Mouse (Mus musculus): ENCODE data around the gene Rtn4rl1. TPM values are rescaled to one million over a fixed set of nuclear protein-coding genes. Genes with fewer than 3 reads are reported as not detected.

Rtn4rl1 gene
- polyA plus RNA-seq, 1 experiment from 2014 or later, result 5.8 TPM

GRCm38 (mm10) chr11:75191841-75192240 is 1.7 kb upstream of the Rtn4rl1 start:
- no peaks in the 10 kb centered on the region for H3K9me3 ChIP-seq
- no peak overlapping the region for H3K4me2 ChIP-seq
- no peak for ATAC-seq (ENCODE audit: insufficient number of reproducible peaks, low FRiP score, low TSS enrichment, low read depth)
- no peak overlapping the region for H3K9ac ChIP-seq
- no peaks in the 10 kb centered on the region for H3K36me3 ChIP-seq
- peaks cover 52% of the 10 kb centered on the region for H3K27me3 ChIP-seq
- peaks cover 43% of the 10 kb centered on the region for H3K4me1 ChIP-seq
- no peak overlapping the region for H3K4me3 ChIP-seq
- 56% methylated on average over 6 of the region's 6 CpGs for whole genome bisulfite sequencing
- no peak overlapping the region for H3K27ac ChIP-seq

- 23% methylated on average over 13 of the region's 13 CpGs for whole genome bisulfite sequencing
- H3K27me3 ChIP-seq, result peaks cover 56% of the 10 kb centered on the region
- H3K9me3 ChIP-seq, result no peaks in the 10 kb centered on the region
- peak overlapping the region; percentile 57 for H3K4me3 ChIP-seq
- no peaks in the 10 kb centered on the region for H3K36me3 ChIP-seq
- H3K4me1 ChIP-seq, result peaks cover 43% of the 10 kb centered on the region
- peak overlapping the region; percentile 96 for H3K4me2 ChIP-seq
- peak; percentile 45; the same call in 1 of the 2 replicates for ATAC-seq (ENCODE audit: insufficient number of reproducible peaks, low FRiP score, low TSS enrichment, low read depth)
- no peak overlapping the region for H3K27ac ChIP-seq
- no peak overlapping the region for H3K9ac ChIP-seq
These were observed 1.0 kb upstream of the Rtn4rl1 start for GRCm38 (mm10) chr11:75192336-75193214.

DNA sequence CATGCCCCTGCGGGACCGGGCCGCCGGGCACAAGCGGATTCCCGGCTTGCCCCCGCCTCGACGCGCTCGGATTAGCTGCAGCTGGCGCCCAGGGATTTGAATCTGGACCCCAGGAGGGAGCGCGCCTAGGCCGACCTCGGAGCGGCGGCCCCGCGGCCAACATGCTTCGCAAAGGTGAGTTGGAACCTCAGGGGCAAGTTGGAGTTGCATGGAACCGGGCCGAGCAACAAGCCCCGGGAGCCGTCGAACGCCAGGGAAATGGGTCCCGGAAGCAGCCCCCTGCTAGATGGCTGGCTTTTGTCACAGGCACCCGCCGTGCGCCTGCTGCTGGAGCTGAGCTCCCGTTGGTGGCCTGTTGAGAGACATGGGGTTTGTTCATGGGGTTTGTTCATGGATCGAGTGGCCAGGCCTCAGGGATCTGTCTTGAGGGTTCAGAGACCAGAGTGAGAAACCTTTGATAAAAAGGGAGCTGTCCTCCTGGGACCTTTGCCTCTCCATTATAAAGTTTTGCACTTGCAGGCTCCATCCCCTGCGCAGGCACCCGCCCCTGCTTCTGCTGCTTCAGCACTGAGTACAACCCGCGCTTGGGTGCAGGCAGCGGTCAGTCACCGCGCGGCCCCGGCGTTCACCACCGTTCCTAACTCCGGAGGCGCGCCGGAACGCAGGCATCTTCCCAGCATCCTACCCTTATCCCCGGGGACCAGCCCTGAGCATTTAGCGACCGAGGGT is 702 bp downstream of the Rtn4rl1 start:
- Histone ChIP-seq H3K9ac (peak overlapping the region; percentile 46; the same call in 1 of the 2 replicates), H3K9me3 (no peaks in the 10 kb centered on the region), H3K4me2 (peak overlapping the region; percentile 96), H3K27me3 (peaks cover 60% of the 10 kb centered on the region), H3K36me3 (no peaks in the 10 kb centered on the region), H3K4me1 (peaks cover 40% of the 10 kb centered on the region), H3K4me3 (peak overlapping the region; percentile 57), H3K27ac (no peak overlapping the region)
- 1% methylated on average over 52 of the region's 52 CpGs for WGBS
- ATAC-seq (ENCODE audit: insufficient number of reproducible peaks, low FRiP score, low TSS enrichment, low read depth), result no peak

GRCm38 (mm10) chr11:75194850-75195461 is 1.4 kb downstream of the Rtn4rl1 start:
- Histone ChIP-seq H3K36me3 (no peaks in the 10 kb centered on the region), H3K4me2 (peak overlapping the region; percentile 96), H3K9me3 (no peaks in the 10 kb centered on the region), H3K4me1 (peaks cover 34% of the 10 kb centered on the region), H3K27me3 (peaks cover 63% of the 10 kb centered on the region), H3K27ac (no peak overlapping the region), H3K9ac (no peak overlapping the region), H3K4me3 (peak overlapping the region; percentile 57)
- WGBS, result under 1% methylated on average over 39 of the region's 39 CpGs
- ATAC-seq (ENCODE audit: insufficient number of reproducible peaks, low FRiP score, low TSS enrichment, low read depth), result no peak

DNA sequence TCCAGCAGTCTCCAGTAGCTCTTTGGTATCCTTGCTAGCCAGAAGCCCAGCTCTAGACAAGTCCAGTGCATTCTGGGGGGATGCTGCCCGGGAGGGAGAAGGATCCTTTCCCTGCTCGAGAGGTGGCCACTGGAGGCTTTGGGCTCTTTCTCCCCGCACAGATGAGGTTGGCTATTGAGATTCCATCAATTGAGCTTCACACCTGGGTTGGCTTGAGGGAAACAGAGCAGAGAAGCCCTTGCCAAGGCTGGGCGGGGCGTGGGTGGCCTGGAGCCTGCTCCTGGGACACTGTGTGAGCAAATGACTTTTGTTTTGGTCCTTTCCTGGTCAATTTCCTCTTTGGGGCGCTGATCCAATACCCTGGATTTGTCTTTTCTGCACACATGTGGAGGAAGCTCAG is 2.5 kb downstream of the Rtn4rl1 start:
- H3K9ac ChIP-seq, result no peak overlapping the region
- H3K4me2 ChIP-seq, result no peak overlapping the region
- peaks cover 28% of the 10 kb centered on the region for H3K4me1 ChIP-seq
- WGBS, result 65% methylated on average over 6 of the region's 6 CpGs
- H3K27ac ChIP-seq, result no peak overlapping the region
- no peaks in the 10 kb centered on the region for H3K9me3 ChIP-seq
- no peaks in the 10 kb centered on the region for H3K36me3 ChIP-seq
- H3K27me3 ChIP-seq, result peaks cover 63% of the 10 kb centered on the region
- no peak overlapping the region for H3K4me3 ChIP-seq
- no peak for ATAC-seq (ENCODE audit: insufficient number of reproducible peaks, low FRiP score, low TSS enrichment, low read depth)

GRCm38 (mm10) chr11:75197956-75198355 is 4.4 kb downstream of the Rtn4rl1 start:
- Histone ChIP-seq H3K9me3 (no peaks in the 10 kb centered on the region), H3K27me3 (peaks cover 50% of the 10 kb centered on the region), H3K27ac (no peak overlapping the region), H3K4me2 (no peak overlapping the region), H3K9ac (no peak overlapping the region), H3K4me1 (peaks cover 25% of the 10 kb centered on the region), H3K4me3 (no peak overlapping the region), H3K36me3 (no peaks in the 10 kb centered on the region)
- WGBS, result 45% methylated on average over 7 of the region's 7 CpGs
- ATAC-seq (ENCODE audit: insufficient number of reproducible peaks, low FRiP score, low TSS enrichment, low read depth), result no peak

GRCm38 (mm10) chr11:75198792-75199191 is 5.2 kb downstream of the Rtn4rl1 start:
- Histone ChIP-seq H3K4me3 (no peak overlapping the region), H3K9me3 (no peaks in the 10 kb centered on the region), H3K27me3 (peaks cover 42% of the 10 kb centered on the region), H3K4me1 (peaks cover 19% of the 10 kb centered on the region), H3K36me3 (no peaks in the 10 kb centered on the region), H3K9ac (no peak overlapping the region), H3K27ac (no peak overlapping the region), H3K4me2 (no peak overlapping the region)
- no peak for ATAC-seq (ENCODE audit: insufficient number of reproducible peaks, low FRiP score, low TSS enrichment, low read depth)
- 70% methylated on average over 4 of the region's 4 CpGs for WGBS

- H3K9me3 ChIP-seq, result no peaks in the 10 kb centered on the region
- H3K4me3 ChIP-seq, result no peak overlapping the region
- H3K4me1 ChIP-seq, result peaks cover 14% of the 10 kb centered on the region
- peaks cover 30% of the 10 kb centered on the region for H3K27me3 ChIP-seq
- H3K27ac ChIP-seq, result no peak overlapping the region
- no peak overlapping the region for H3K4me2 ChIP-seq
- no peak for ATAC-seq (ENCODE audit: insufficient number of reproducible peaks, low FRiP score, low TSS enrichment, low read depth)
- no peaks in the 10 kb centered on the region for H3K36me3 ChIP-seq
- 66% methylated on average over 5 of the region's 5 CpGs for WGBS
- H3K9ac ChIP-seq, result no peak overlapping the region
These were observed 6.4 kb downstream of the Rtn4rl1 start for GRCm38 (mm10) chr11:75199951-75200350.

DNA sequence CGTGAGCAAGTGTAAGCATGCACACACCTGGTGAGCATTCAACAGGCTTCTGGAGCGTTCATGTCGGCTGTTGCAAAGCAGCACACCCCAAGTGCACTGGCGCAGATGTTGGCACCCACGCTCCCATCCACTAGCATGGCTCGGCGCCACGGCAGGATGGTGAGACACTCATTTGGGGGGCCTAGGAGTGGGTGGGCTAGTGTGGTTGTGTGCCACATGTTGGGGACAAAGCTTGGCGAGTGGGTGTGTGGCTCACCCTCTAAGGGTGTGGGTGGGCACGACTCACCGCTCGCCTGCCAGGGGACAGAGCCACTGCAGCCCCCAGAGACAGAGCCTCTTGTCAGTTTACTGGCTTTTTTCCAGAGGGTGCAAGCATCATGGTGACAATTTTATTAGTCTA is 7.4 kb downstream of the Rtn4rl1 start:
- WGBS, result 76% methylated on average over 12 of the region's 12 CpGs
- peaks cover 20% of the 10 kb centered on the region for H3K27me3 ChIP-seq
- H3K9ac ChIP-seq, result no peak overlapping the region
- no peaks in the 10 kb centered on the region for H3K36me3 ChIP-seq
- H3K27ac ChIP-seq, result no peak overlapping the region
- no peak overlapping the region for H3K4me3 ChIP-seq
- H3K9me3 ChIP-seq, result no peaks in the 10 kb centered on the region
- H3K4me1 ChIP-seq, result peaks cover 9% of the 10 kb centered on the region
- H3K4me2 ChIP-seq, result no peak overlapping the region
- ATAC-seq (ENCODE audit: insufficient number of reproducible peaks, low FRiP score, low TSS enrichment, low read depth), result no peak

GRCm38 (mm10) chr11:75201721-75202120 is 8.1 kb downstream of the Rtn4rl1 start:
- H3K9ac ChIP-seq, result no peak overlapping the region
- H3K36me3 ChIP-seq, result no peaks in the 10 kb centered on the region
- H3K27me3 ChIP-seq, result peaks cover 12% of the 10 kb centered on the region; the same call in 1 of the 2 replicates
- ATAC-seq (ENCODE audit: insufficient number of reproducible peaks, low FRiP score, low TSS enrichment, low read depth), result no peak
- H3K27ac ChIP-seq, result no peak overlapping the region
- no peaks in the 10 kb centered on the region for H3K9me3 ChIP-seq
- 67% methylated on average over 8 of the region's 8 CpGs for WGBS
- H3K4me1 ChIP-seq, result peaks cover 9% of the 10 kb centered on the region
- H3K4me3 ChIP-seq, result no peak overlapping the region
- no peak overlapping the region for H3K4me2 ChIP-seq

DNA sequence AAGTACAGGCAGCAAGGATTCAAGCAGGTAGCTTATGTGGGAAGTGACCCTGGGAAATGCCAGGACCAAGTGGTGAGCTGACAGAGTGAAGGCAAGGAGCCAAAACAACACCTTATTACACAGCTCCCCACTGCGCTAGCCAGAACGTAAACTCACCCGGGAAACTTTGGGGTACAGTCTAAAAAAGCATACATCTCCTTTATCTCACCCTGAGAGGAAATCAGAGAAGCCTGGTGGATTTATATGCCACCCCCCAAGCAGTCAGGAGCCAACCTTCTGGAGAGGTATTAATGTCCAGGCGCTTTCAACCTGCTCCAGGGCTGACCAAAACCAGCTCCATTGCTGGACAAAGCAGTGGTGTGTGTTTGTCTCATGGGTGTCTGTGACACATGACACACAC is 10.3 kb downstream of the Rtn4rl1 start:
- Histone ChIP-seq H3K4me2 (no peak overlapping the region), H3K4me1 (peaks cover 9% of the 10 kb centered on the region), H3K27ac (no peak overlapping the region), H3K9ac (no peak overlapping the region), H3K4me3 (no peak overlapping the region), H3K36me3 (no peaks in the 10 kb centered on the region), H3K9me3 (no peaks in the 10 kb centered on the region), H3K27me3 (peaks cover 4% of the 10 kb centered on the region; the same call in 1 of the 2 replicates)
- WGBS, result 66% methylated on average over 4 of the region's 4 CpGs
- no peak for ATAC-seq (ENCODE audit: insufficient number of reproducible peaks, low FRiP score, low TSS enrichment, low read depth)

DNA sequence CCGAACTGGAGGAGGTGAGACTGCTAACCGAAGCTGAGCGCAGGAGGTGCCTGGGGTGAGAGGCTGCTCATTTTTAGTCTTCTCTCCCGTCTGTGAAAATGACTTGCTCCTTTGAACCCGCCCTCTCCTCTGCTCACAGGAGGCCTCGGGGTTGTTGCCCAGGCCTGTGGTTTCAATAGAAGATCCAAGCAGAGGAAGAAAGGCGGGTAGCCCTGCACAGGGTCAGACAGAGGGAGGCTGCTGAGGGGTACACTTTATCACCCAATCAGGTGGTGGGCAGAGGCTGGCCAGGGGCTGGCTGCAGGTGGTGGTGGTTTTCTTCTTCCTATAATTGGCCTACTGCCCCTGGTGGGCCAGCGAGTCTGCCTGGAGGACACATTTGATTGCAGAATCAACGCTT is 10.9 kb downstream of the Rtn4rl1 start:
- H3K4me3 ChIP-seq, result no peak overlapping the region
- 34% methylated on average over 9 of the region's 9 CpGs for WGBS
- no peak for ATAC-seq (ENCODE audit: insufficient number of reproducible peaks, low FRiP score, low TSS enrichment, low read depth)
- peaks cover 1% of the 10 kb centered on the region; the same call in 1 of the 2 replicates for H3K27me3 ChIP-seq
- H3K9ac ChIP-seq, result no peak overlapping the region
- no peaks in the 10 kb centered on the region for H3K9me3 ChIP-seq
- peaks cover 9% of the 10 kb centered on the region for H3K4me1 ChIP-seq
- H3K4me2 ChIP-seq, result no peak overlapping the region
- H3K27ac ChIP-seq, result no peak overlapping the region
- no peaks in the 10 kb centered on the region for H3K36me3 ChIP-seq

All from limb, embryonic 15.5 days (tissue).